Mouse (Mus musculus): ENCODE data around the gene Ucp2. TPM values are rescaled to one million over a fixed set of nuclear protein-coding genes. Genes with fewer than 3 reads are reported as not detected.
A peak's percentile ranks its signal among the peaks of the same experiment; 100 is the strongest.

Ucp2 gene
- 557 and 572 TPM in 2 replicates for polyA plus RNA-seq (2011; ENCODE audit: insufficient read depth, insufficient read length, low replicate concordance, missing spikeins)

GRCm38 (mm10) chr7:100493117-100493483, at the start of gene Ucp2:
Gene Ucp2, plus strand, starts transcription at chr7:100493337.
- Histone ChIP-seq H3K4me3 (replicated peaks; ENCODE audit: control insufficient read depth, low read depth, low read length) (peak within 1 kb of the TSS; percentile 82), H3K4me1 (ENCODE audit: control insufficient read depth, insufficient read depth, low read length) (no peaks in the 10 kb centered on the region; the same call in 1 of the 2 replicates), H3K27ac (ENCODE audit: control insufficient read depth, insufficient read depth, low read depth, low read length, poor library complexity) (peak within 1 kb of the TSS; percentile 92)
- under 1% methylated on average over 27 of the region's 27 CpGs for WGBS
- TF ChIP-seq POLR2A (IDR thresholded peaks at IDR 0.05; ENCODE audit: borderline replicate concordance, control insufficient read depth, low read depth, low read length) (peak; percentile 100), CTCF (IDR thresholded peaks at IDR 0.05; ENCODE audit: control insufficient read depth, insufficient read depth, low read length) (no peak)

- TF ChIP-seq CTCF (IDR thresholded peaks at IDR 0.05; ENCODE audit: control insufficient read depth, insufficient read depth, low read length) (no peak), POLR2A (IDR thresholded peaks at IDR 0.05; ENCODE audit: borderline replicate concordance, control insufficient read depth, low read depth, low read length) (no peak)
- WGBS = 19% methylated on average over 4 of the region's 4 CpGs
Observed at GRCm38 (mm10) chr7:100443728-100444127, 49.4 kb upstream of the Ucp2 start.

GRCm38 (mm10) chr7:100446271-100446670, 46.9 kb upstream of the Ucp2 start:
- TF ChIP-seq POLR2A (IDR thresholded peaks at IDR 0.05; ENCODE audit: borderline replicate concordance, control insufficient read depth, low read depth, low read length) = no peak
- TF ChIP-seq CTCF (IDR thresholded peaks at IDR 0.05; ENCODE audit: control insufficient read depth, insufficient read depth, low read length) = no peak
- Histone ChIP-seq H3K27ac (ENCODE audit: control insufficient read depth, insufficient read depth, low read depth, low read length, poor library complexity) (no peak overlapping the region), H3K4me3 (replicated peaks; ENCODE audit: control insufficient read depth, low read depth, low read length) (no peak overlapping the region), H3K4me1 (ENCODE audit: control insufficient read depth, insufficient read depth, low read length) (no peaks in the 10 kb centered on the region; the same call in 1 of the 2 replicates)
- WGBS = 95% methylated on average over 5 of the region's 5 CpGs

More at GRCm38 (mm10) chr7:100443728-100444127, 49.4 kb upstream of the Ucp2 start:
- no peak overlapping the region for H3K4me3 ChIP-seq (replicated peaks; ENCODE audit: control insufficient read depth, low read depth, low read length)
- H3K4me1 ChIP-seq (ENCODE audit: control insufficient read depth, insufficient read depth, low read length) = no peaks in the 10 kb centered on the region; the same call in 1 of the 2 replicates
- H3K27ac ChIP-seq (ENCODE audit: control insufficient read depth, insufficient read depth, low read depth, low read length, poor library complexity) = no peak overlapping the region

GRCm38 (mm10) chr7:100448530-100448929, 44.6 kb upstream of the Ucp2 start:
- 90% methylated on average over 12 of the region's 12 CpGs for WGBS
- no peak overlapping the region for H3K27ac ChIP-seq (ENCODE audit: control insufficient read depth, insufficient read depth, low read depth, low read length, poor library complexity)
- no peaks in the 10 kb centered on the region; the same call in 1 of the 2 replicates for H3K4me1 ChIP-seq (ENCODE audit: control insufficient read depth, insufficient read depth, low read length)
- H3K4me3 ChIP-seq (replicated peaks; ENCODE audit: control insufficient read depth, low read depth, low read length) = no peak overlapping the region
- TF ChIP-seq POLR2A (IDR thresholded peaks at IDR 0.05; ENCODE audit: borderline replicate concordance, control insufficient read depth, low read depth, low read length) (no peak), CTCF (IDR thresholded peaks at IDR 0.05; ENCODE audit: control insufficient read depth, insufficient read depth, low read length) (no peak)

GRCm38 (mm10) chr7:100448985-100449384, 44.2 kb upstream of the Ucp2 start:
- Histone ChIP-seq H3K4me3 (replicated peaks; ENCODE audit: control insufficient read depth, low read depth, low read length) (no peak overlapping the region), H3K4me1 (ENCODE audit: control insufficient read depth, insufficient read depth, low read length) (no peaks in the 10 kb centered on the region; the same call in 1 of the 2 replicates), H3K27ac (ENCODE audit: control insufficient read depth, insufficient read depth, low read depth, low read length, poor library complexity) (no peak overlapping the region)
- no peak for TF ChIP-seq POLR2A (IDR thresholded peaks at IDR 0.05; ENCODE audit: borderline replicate concordance, control insufficient read depth, low read depth, low read length)
- no peak for TF ChIP-seq CTCF (IDR thresholded peaks at IDR 0.05; ENCODE audit: control insufficient read depth, insufficient read depth, low read length)
- 70% methylated on average over 3 of the region's 3 CpGs for WGBS

- no peak overlapping the region for H3K4me3 ChIP-seq (replicated peaks; ENCODE audit: control insufficient read depth, low read depth, low read length)
- H3K27ac ChIP-seq (ENCODE audit: control insufficient read depth, insufficient read depth, low read depth, low read length, poor library complexity) = no peak overlapping the region
- TF ChIP-seq CTCF (IDR thresholded peaks at IDR 0.05; ENCODE audit: control insufficient read depth, insufficient read depth, low read length) = no peak
- no peak for TF ChIP-seq POLR2A (IDR thresholded peaks at IDR 0.05; ENCODE audit: borderline replicate concordance, control insufficient read depth, low read depth, low read length)
- 58% methylated on average over 1 of the region's 1 CpGs for WGBS
- H3K4me1 ChIP-seq (ENCODE audit: control insufficient read depth, insufficient read depth, low read length) = no peaks in the 10 kb centered on the region; the same call in 1 of the 2 replicates
Observed at GRCm38 (mm10) chr7:100458153-100458552, 35.0 kb upstream of the Ucp2 start.

GRCm38 (mm10) chr7:100459862-100460261, 33.3 kb upstream of the Ucp2 start:
- no peaks in the 10 kb centered on the region; the same call in 1 of the 2 replicates for H3K4me1 ChIP-seq (ENCODE audit: control insufficient read depth, insufficient read depth, low read length)
- no peak overlapping the region for H3K27ac ChIP-seq (ENCODE audit: control insufficient read depth, insufficient read depth, low read depth, low read length, poor library complexity)
- TF ChIP-seq POLR2A (IDR thresholded peaks at IDR 0.05; ENCODE audit: borderline replicate concordance, control insufficient read depth, low read depth, low read length) (no peak), CTCF (IDR thresholded peaks at IDR 0.05; ENCODE audit: control insufficient read depth, insufficient read depth, low read length) (no peak)
- 87% methylated on average over 3 of the region's 3 CpGs for WGBS
- H3K4me3 ChIP-seq (replicated peaks; ENCODE audit: control insufficient read depth, low read depth, low read length) = no peak overlapping the region

- Histone ChIP-seq H3K27ac (ENCODE audit: control insufficient read depth, insufficient read depth, low read depth, low read length, poor library complexity) (peak overlapping the region; percentile 59), H3K4me1 (ENCODE audit: control insufficient read depth, insufficient read depth, low read length) (no peaks in the 10 kb centered on the region; the same call in 1 of the 2 replicates), H3K4me3 (replicated peaks; ENCODE audit: control insufficient read depth, low read depth, low read length) (no peak overlapping the region)
- no peak for TF ChIP-seq CTCF (IDR thresholded peaks at IDR 0.05; ENCODE audit: control insufficient read depth, insufficient read depth, low read length)
- TF ChIP-seq POLR2A (IDR thresholded peaks at IDR 0.05; ENCODE audit: borderline replicate concordance, control insufficient read depth, low read depth, low read length) = no peak
- WGBS = 14% methylated on average over 6 of the region's 6 CpGs
Observed at GRCm38 (mm10) chr7:100461621-100462151, 31.5 kb upstream of the Ucp2 start.
